Mouse (Mus musculus) MEL (cell line): Measurements from ENCODE around the gene 2410004B18Rik. TPM values are rescaled to one million over a fixed set of nuclear protein-coding genes. Genes with fewer than 3 reads are reported as not detected.
A peak's percentile ranks its signal among the peaks of the same experiment; 100 is the strongest.
"Not testable (repeated sequence)": the region's sequence is repeated elsewhere in the genome, so short reads cannot be mapped to it uniquely, and the experiment has no call there.

Experiments used
- DNase-seq: peaks from one replicate; pipeline ENCODE4 v3.0.0; 2011; ENCODE audit warnings: low read depth, low spot score
- H3K27ac ChIP-seq: 2 replicates; pipeline ENCODE4 v1.5.1; 2012; ENCODE audit warnings: low read depth, mild to moderate bottlenecking, control low read depth, low read length, moderate library complexity; ENCODE audit not compliant: control insufficient read depth
- H3K27me3 ChIP-seq, 2 experiments: fragments of 150-350 bp in 1 of 2; sonication (generic) in 1 of 2; 2 replicates each; pipeline ENCODE4 v1.6.1; 2012; ENCODE audit warnings: low read length in 2 of 2, mild to moderate bottlenecking in 2 of 2, improper control_type of control experiment in 1 of 2, moderate library complexity in 1 of 2; ENCODE audit not compliant: insufficient read depth in 2 of 2, control insufficient read depth in 1 of 2
- H3K36me3 ChIP-seq, 2 experiments: 2 replicates each; pipeline ENCODE4 v1.6.1; 2012 to 2014; ENCODE audit warnings: low read length in 2 of 2, improper control_type of control experiment in 1 of 2, inconsistent platforms in 1 of 2, mild to moderate bottlenecking in 1 of 2; ENCODE audit not compliant: insufficient read depth in 2 of 2, control insufficient read depth in 1 of 2
- H3K4me1 ChIP-seq, 2 experiments: fragments of 150-350 bp in 1 of 2; sonication (generic) in 1 of 2; 2 replicates each; pipeline ENCODE4 v1.6.1; 2012; ENCODE audit warnings: low read length in 2 of 2, improper control_type of control experiment in 1 of 2, mild to moderate bottlenecking in 1 of 2; ENCODE audit not compliant: insufficient read depth in 2 of 2, control insufficient read depth in 1 of 2
- H3K4me3 ChIP-seq, 2 experiments: fragments of 150-350 bp in 1 of 2; sonication (generic) in 1 of 2; 2 replicates each; pipeline ENCODE4 v1.5.1; 2012; ENCODE audit warnings: low read depth in 2 of 2, low read length in 2 of 2, mild to moderate bottlenecking in 2 of 2, moderate library complexity in 2 of 2, control low read depth in 1 of 2, improper control_type of control experiment in 1 of 2; ENCODE audit not compliant: control insufficient read depth in 1 of 2, insufficient read depth in 1 of 2
- H3K79me2 ChIP-seq: 2 replicates; pipeline ENCODE4 v1.6.1; 2012; ENCODE audit warnings: mild to moderate bottlenecking, low read length, moderate library complexity; ENCODE audit not compliant: control insufficient read depth, poor library complexity, insufficient read depth
- H3K9ac ChIP-seq: 2 replicates; pipeline ENCODE4 v1.6.1; 2012; ENCODE audit warnings: low read depth, mild to moderate bottlenecking, control low read depth, low read length, moderate library complexity; ENCODE audit not compliant: control insufficient read depth, poor library complexity, severe bottlenecking
- H3K9me3 ChIP-seq: fragments of 150-350 bp; sonication (generic); replicated peaks from 2 replicates; pipeline ENCODE4 v1.6.1; 2012; ENCODE audit warnings: mild to moderate bottlenecking, low read length, improper control_type of control experiment, moderate library complexity; ENCODE audit not compliant: insufficient read depth
- BHLHE40 ChIP-seq: IDR thresholded peaks from 2 replicates; pipeline ENCODE4 v1.6.1; 2012; ENCODE audit warnings: low read depth, mild to moderate bottlenecking, inconsistent platforms, low read length, improper control_type of control experiment, borderline replicate concordance
- CHD1 ChIP-seq: IDR thresholded peaks from 2 replicates; pipeline ENCODE4 v1.6.1; 2012; ENCODE audit warnings: low read depth, mild to moderate bottlenecking, inconsistent platforms, low read length, improper control_type of control experiment
- CTCF ChIP-seq, 3 experiments: IDR thresholded peaks in 2 of 3; conservative IDR thresholded peaks in 1 of 3; 2 replicates each; pipeline ENCODE4 v1.5.1; 2011 to 2012; ENCODE audit warnings: low read length in 3 of 3, low read depth in 2 of 3, mild to moderate bottlenecking in 2 of 3, improper control_type of control experiment in 1 of 3, inconsistent platforms in 1 of 3, mixed read lengths in 1 of 3, moderate library complexity in 1 of 3; ENCODE audit not compliant: control insufficient read depth in 1 of 3, insufficient read depth in 1 of 3, poor library complexity in 1 of 3, severe bottlenecking in 1 of 3
- EP300 ChIP-seq, 2 experiments: IDR thresholded peaks; 2 replicates each; pipeline ENCODE4 v1.6.1; 2011; ENCODE audit warnings: improper control_type of control experiment in 2 of 2, low read length in 2 of 2, low read depth in 1 of 2, mild to moderate bottlenecking in 1 of 2
- ETS1 ChIP-seq: IDR thresholded peaks from 2 replicates; pipeline ENCODE4 v1.6.1; 2012; ENCODE audit warnings: low read depth, mild to moderate bottlenecking, inconsistent platforms, low read length, improper control_type of control experiment, moderate library complexity
- GABPA ChIP-seq: IDR thresholded peaks from 2 replicates; pipeline ENCODE4 v1.6.1; 2012; ENCODE audit warnings: low read depth, mild to moderate bottlenecking, inconsistent platforms, low read length, improper control_type of control experiment, moderate library complexity
- GATA1 ChIP-seq: IDR thresholded peaks from 2 replicates; pipeline ENCODE4 v1.6.1; 2011; ENCODE audit warnings: low read depth, low read length, improper control_type of control experiment
- JUND ChIP-seq: IDR thresholded peaks from 2 replicates; pipeline ENCODE4 v1.6.1; 2011; ENCODE audit warnings: low read depth, mild to moderate bottlenecking, improper control_type of control experiment, low read length
- MAFK ChIP-seq: IDR thresholded peaks from 2 replicates; pipeline ENCODE4 v1.6.1; 2011; ENCODE audit warnings: low read depth, mild to moderate bottlenecking, low read length, improper control_type of control experiment, borderline replicate concordance
- MAX ChIP-seq: IDR thresholded peaks from 2 replicates; pipeline ENCODE4 v1.6.1; 2011; ENCODE audit warnings: low read length, improper control_type of control experiment
- MAZ ChIP-seq: IDR thresholded peaks from 2 replicates; pipeline ENCODE4 v1.6.1; 2012; ENCODE audit warnings: low read depth, mild to moderate bottlenecking, inconsistent platforms, low read length, improper control_type of control experiment
- MEF2A ChIP-seq: IDR thresholded peaks from 2 replicates; pipeline ENCODE4 v1.6.1; 2014; ENCODE audit warnings: low read depth, mild to moderate bottlenecking, inconsistent platforms, low read length, improper control_type of control experiment; ENCODE audit not compliant: poor library complexity, insufficient replicate concordance, severe bottlenecking; ENCODE audit errors: extremely low read depth
- MXI1 ChIP-seq: IDR thresholded peaks from 2 replicates; pipeline ENCODE4 v1.6.1; 2011; ENCODE audit warnings: mild to moderate bottlenecking, low read depth, low read length, improper control_type of control experiment
- POLR2AphosphoS2 ChIP-seq: IDR thresholded peaks from 2 replicates; pipeline ENCODE4 v1.6.1; 2011; ENCODE audit warnings: low read length, improper control_type of control experiment
- RAD21 ChIP-seq: IDR thresholded peaks from 2 replicates; pipeline ENCODE4 v1.6.1; 2011; ENCODE audit warnings: mild to moderate bottlenecking, low read depth, low read length, improper control_type of control experiment
- RCOR1 ChIP-seq: IDR thresholded peaks from 2 replicates; pipeline ENCODE4 v1.6.1; 2012; ENCODE audit warnings: low read depth, mild to moderate bottlenecking, inconsistent platforms, low read length, improper control_type of control experiment
- SIN3A ChIP-seq: IDR thresholded peaks from 2 replicates; pipeline ENCODE4 v1.6.1; 2012; ENCODE audit warnings: low read length, improper control_type of control experiment, inconsistent platforms
- TAL1 ChIP-seq: IDR thresholded peaks from 2 replicates; pipeline ENCODE4 v1.6.1; 2012; ENCODE audit warnings: mild to moderate bottlenecking, inconsistent platforms, low read length, moderate library complexity, mixed read lengths
- TCF12 ChIP-seq: IDR thresholded peaks from 2 replicates; pipeline ENCODE4 v1.6.1; 2014; ENCODE audit warnings: low read depth, mild to moderate bottlenecking, inconsistent platforms, low read length, improper control_type of control experiment, moderate library complexity
- ZC3H11A ChIP-seq: IDR thresholded peaks from 2 replicates; pipeline ENCODE4 v1.6.1; 2012; ENCODE audit warnings: low read depth, mild to moderate bottlenecking, inconsistent platforms, low read length, improper control_type of control experiment
- ZMIZ1 ChIP-seq: IDR thresholded peaks from 2 replicates; pipeline ENCODE4 v1.6.1; 2012; ENCODE audit warnings: low read depth, mild to moderate bottlenecking, inconsistent platforms, low read length, improper control_type of control experiment, moderate library complexity
- ZNF384 ChIP-seq: IDR thresholded peaks from 2 replicates; pipeline ENCODE4 v1.6.1; 2012; ENCODE audit warnings: low read depth, mild to moderate bottlenecking, inconsistent platforms, low read length, improper control_type of control experiment
- polyA plus RNA-seq, 2 experiments: library from polyadenylated mRNA; stranded (reverse) in 1 of 2; unstranded in 1 of 2; fragments of >175 nt in 1 of 2; fragments of >200 nt in 1 of 2; gene quantifications; 2 replicates each; pipeline versions ENCODE4 v1.2.1 to v1.2.4; 2012; ENCODE audit warnings: low replicate concordance in 2 of 2, low read depth in 1 of 2; ENCODE audit not compliant: insufficient read length in 2 of 2, insufficient read depth in 1 of 2, missing spikeins in 1 of 2
- total RNA-seq: library from RNA; depleted of rRNA; stranded (reverse); fragments of 300-350 nt; gene quantifications from 2 replicates; pipeline ENCODE4 v1.2.3, GENCODE M21; 2012

2410004B18Rik gene
- total and polyA plus RNA-seq, 3 experiments: 32.3 to 42.3 TPM; not detected in 1

DNA sequence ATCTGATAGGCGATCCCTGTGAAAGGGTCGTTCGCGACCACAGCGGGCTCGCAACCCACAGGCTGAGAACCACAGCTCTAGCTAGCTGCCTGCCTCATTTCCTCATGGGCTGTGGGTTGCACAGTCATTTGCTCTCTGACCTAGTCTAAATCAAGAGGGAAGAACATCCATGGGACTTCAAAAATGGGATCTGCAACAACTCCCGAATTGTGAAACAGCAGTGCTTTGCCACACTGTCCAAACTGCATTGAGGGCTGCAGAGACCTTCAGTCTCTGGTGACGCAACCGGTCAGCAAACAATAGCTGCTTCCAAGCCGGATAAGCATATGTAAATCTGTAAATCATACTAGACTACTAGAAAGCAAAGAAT lies 26.2 kb downstream of the 2410004B18Rik start:
- no peak for DNase-seq
- no peak overlapping the region for H3K27ac ChIP-seq
- H3K79me2 ChIP-seq: no peaks in the 10 kb centered on the region
- H3K9ac ChIP-seq: no peak overlapping the region
- H3K4me3 ChIP-seq: peak overlapping the region; percentile 17 to 31; a peak in 2 of 4 replicates
- peaks cover 0 to 5% of the 10 kb centered on the region in 2 experiments; a peak in 2 of 4 replicates for H3K36me3 ChIP-seq
- TF ChIP-seq ETS1 (no peak), MEF2A (no peak), MAX (no peak), TAL1 (no peak), MXI1 (no peak), ZMIZ1 (no peak), RAD21 (no peak), JUND (no peak), ZC3H11A (no peak), CHD1 (no peak), CTCF (IDR thresholded peaks at IDR 0.05 in 2 of 3, conservative IDR thresholded peaks at IDR 0.05 in 1 of 3; ENCODE audit: control insufficient read depth in 1 of 3, insufficient read depth in 1 of 3, low read depth in 2 of 3, low read length in 3 of 3, poor library complexity in 1 of 3, severe bottlenecking in 1 of 3) (no peak), BHLHE40 (no peak), MAZ (no peak)
- H3K9me3 ChIP-seq: no peaks in the 10 kb centered on the region
- H3K4me1 ChIP-seq: peaks cover 0 to 11% of the 10 kb centered on the region in 2 experiments; a peak in 3 of 4 replicates
- H3K27me3 ChIP-seq: no peaks in the 10 kb centered on the region

GRCm38 (mm10) chr3:145964473-145964872 lies 26.7 kb downstream of the 2410004B18Rik start:
- H3K27ac ChIP-seq: no peak overlapping the region
- H3K9me3 ChIP-seq: no peaks in the 10 kb centered on the region
- peak overlapping the region; percentile 31 to 39; a peak in 3 of 4 replicates for H3K4me3 ChIP-seq
- peaks cover 0 to 11% of the 10 kb centered on the region in 2 experiments; a peak in 3 of 4 replicates for H3K4me1 ChIP-seq
- DNase-seq: peak; percentile 61
- no peaks in the 10 kb centered on the region for H3K79me2 ChIP-seq
- TF ChIP-seq TAL1: peak; percentile 87
- TF ChIP-seq POLR2AphosphoS2: no peak
- no peak for TF ChIP-seq SIN3A
- peak; percentile 90 for TF ChIP-seq TCF12
- TF ChIP-seq GABPA: no peak
- peak; percentile 67 for TF ChIP-seq ETS1
- no peak for TF ChIP-seq CTCF (IDR thresholded peaks at IDR 0.05 in 2 of 3, conservative IDR thresholded peaks at IDR 0.05 in 1 of 3; ENCODE audit: control insufficient read depth in 1 of 3, insufficient read depth in 1 of 3, low read depth in 2 of 3, low read length in 3 of 3, poor library complexity in 1 of 3, severe bottlenecking in 1 of 3)
- TF ChIP-seq MAFK: no peak
- peak; percentile 41; the same call in 1 of the 2 replicates for TF ChIP-seq RCOR1
- 0 out of 2 replicates have a peak, but pooled peaks have one; percentile 23 for TF ChIP-seq ZNF384
- TF ChIP-seq EP300 (IDR thresholded peaks at IDR 0.05; ENCODE audit: low read depth in 1 of 2, low read length in 2 of 2): peak; percentile 67 to 72
- peak; percentile 68 for TF ChIP-seq GATA1
- TF ChIP-seq, all 39 proteins: peak for 7
- Histone ChIP-seq H3K9ac (no peak overlapping the region), H3K36me3 (peaks cover 0 to 5% of the 10 kb centered on the region in 2 experiments; a peak in 2 of 4 replicates), H3K27me3 (no peaks in the 10 kb centered on the region)

DNA sequence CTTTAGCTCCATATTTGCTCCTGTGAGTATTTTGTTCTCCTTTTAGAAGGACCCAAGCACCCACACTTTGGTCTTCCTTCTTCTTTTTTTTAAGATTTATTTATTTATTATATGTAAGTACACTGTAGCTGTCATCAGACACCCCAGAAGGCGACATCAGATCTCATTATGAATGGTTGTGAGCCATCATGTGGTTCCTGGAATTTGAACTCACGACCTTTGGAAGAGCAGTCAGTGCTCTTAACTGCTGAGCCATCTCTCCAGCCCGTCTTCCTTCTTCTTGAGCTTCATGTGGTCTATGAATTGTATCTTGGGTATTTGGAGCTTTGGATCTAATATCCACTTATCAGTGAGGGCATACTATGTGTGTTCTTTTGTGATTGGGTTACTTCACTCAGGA lies 27.8 kb downstream of the 2410004B18Rik start:
- not testable (repeated sequence) for H3K36me3 ChIP-seq, H3K4me3 ChIP-seq, H3K79me2 ChIP-seq, DNase-seq, H3K27me3 ChIP-seq, H3K27ac ChIP-seq, H3K9ac ChIP-seq, H3K9me3 ChIP-seq
- H3K4me1 ChIP-seq: peaks cover 0 to 11% of the 10 kb centered on the region in 2 experiments; a peak in 3 of 4 replicates
